ENCODE assay signal across 20 mouse cellular contexts in the genomic region with DNA sequence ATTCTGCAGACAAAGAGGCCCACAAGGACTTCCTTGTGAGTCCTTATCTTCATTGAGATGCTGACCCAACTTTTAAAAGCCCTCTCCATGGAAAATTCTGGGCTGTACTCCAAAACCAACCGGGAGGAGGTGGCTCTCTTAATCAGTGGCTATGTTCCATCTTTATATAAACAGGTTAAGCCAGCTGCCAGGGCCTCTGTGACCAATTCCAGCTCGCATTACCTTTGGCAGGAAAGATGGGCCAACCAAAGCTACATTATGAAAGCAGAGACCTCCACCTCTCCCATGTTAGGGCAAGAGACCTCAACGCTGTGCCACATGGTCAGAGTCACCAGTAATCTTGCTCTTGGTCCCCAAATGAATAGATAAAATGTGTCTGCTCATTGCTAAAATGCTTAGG.
DNase-seq lines count a peak whose midpoint lies in the region; ATAC-seq and TF ChIP-seq lines count a peak whose summit lies in the region.
"Had no signal": no experiment of that assay in that cellular context is flagged by ENCODE, and none has a peak within 500 bp of the region (broad histone marks: within the 10 kb centered on the region; RNA-seq: fewer than 3 reads in every experiment).

No protein-coding gene starts in this region.

- no peak overlapping the region for H3K4me3 ChIP-seq in lung, embryonic 16.5 days (ENCODE audit: low read length)
- H3K4me3 ChIP-seq in stomach, postnatal 0 days (ENCODE audit: low read depth, low read length): no peak overlapping the region
- H3K4me3 ChIP-seq: forebrain, embryonic 12.5 days; heart, embryonic 13.5 days; hindbrain, embryonic 13.5 days; left cerebral cortex, adult 2 months; liver, embryonic 12.5 days; midbrain, embryonic 13.5 days; myocyte; neural tube, embryonic 15.5 days had no signal

- peak; percentile 25 to 41 for DNase-seq in heart, adult 9 months (ENCODE audit: low spot score in 2 of 2)
- DNase-seq in heart, postnatal 25 days (ENCODE audit: low spot score): no peak
- peak; percentile 32 for DNase-seq in ovary, adult 18-20 months (ENCODE audit: low spot score)
- DNase-seq in ovary, postnatal 36 days (ENCODE audit: low spot score): no peak
- peak; percentile 33 for DNase-seq in stomach, postnatal 0 days (ENCODE audit: low spot score)
- no peak for DNase-seq in T-cell, adult 2 months (ENCODE audit: low spot score)
- DNase-seq in adrenal gland, postnatal 10 days: no peak
- DNase-seq: cerebellum, postnatal 36 days; gastrocnemius, postnatal 10 days; retina, postnatal 1 day; thymus, adult 2 months had no signal

- no peaks in the 10 kb centered on the region for H3K27me3 ChIP-seq in lung, embryonic 16.5 days (ENCODE audit: control insufficient read depth, insufficient read depth, low read depth, low read length)
- H3K27me3 ChIP-seq in stomach, postnatal 0 days (ENCODE audit: control insufficient read depth, insufficient read depth, low read length): no peaks in the 10 kb centered on the region
- H3K27me3 ChIP-seq: forebrain, embryonic 12.5 days; heart, embryonic 13.5 days; hindbrain, embryonic 13.5 days; liver, embryonic 12.5 days; midbrain, embryonic 13.5 days; neural tube, embryonic 15.5 days had no signal

- no peak overlapping the region for H3K9ac ChIP-seq in lung, embryonic 16.5 days (ENCODE audit: low read length)
- no peak overlapping the region for H3K9ac ChIP-seq in stomach, postnatal 0 days (ENCODE audit: low read length)
- H3K9ac ChIP-seq: forebrain, embryonic 12.5 days; heart, embryonic 13.5 days; hindbrain, embryonic 13.5 days; liver, embryonic 12.5 days; midbrain, embryonic 13.5 days; neural tube, embryonic 15.5 days had no signal

- no peak for TF ChIP-seq EP300 in stomach, postnatal 0 days (optimal IDR thresholded peaks at IDR 0.05)

- 39% methylated on average over 3 of the region's 3 CpGs for WGBS in lung, embryonic 16.5 days
- 29% methylated on average over 3 of the region's 3 CpGs for WGBS in stomach, postnatal 0 days

- no peaks in the 10 kb centered on the region for H3K9me3 ChIP-seq in lung, embryonic 16.5 days (ENCODE audit: control insufficient read depth, low read length)
- H3K9me3 ChIP-seq in stomach, postnatal 0 days (ENCODE audit: control insufficient read depth, low read length): no peaks in the 10 kb centered on the region
- H3K9me3 ChIP-seq: forebrain, embryonic 12.5 days; heart, embryonic 13.5 days; hindbrain, embryonic 13.5 days; liver, embryonic 12.5 days; midbrain, embryonic 13.5 days; neural tube, embryonic 15.5 days had no signal

- peak; percentile 60; the same call in 1 of the 2 replicates for ATAC-seq in lung, embryonic 16.5 days (ENCODE audit: low read depth)
- ATAC-seq in stomach, postnatal 0 days (ENCODE audit: low FRiP score, low TSS enrichment): no peak
- ATAC-seq: liver, embryonic 12.5 days; midbrain, embryonic 13.5 days had no signal

- H3K27ac ChIP-seq in lung, embryonic 16.5 days (ENCODE audit: low read length): no peak overlapping the region
- 0 out of 2 replicates have a peak overlapping the region, but pooled peaks have one; percentile 30 for H3K27ac ChIP-seq in stomach, postnatal 0 days (replicated peaks)
- H3K27ac ChIP-seq: forebrain, embryonic 12.5 days; heart, embryonic 13.5 days; hindbrain, embryonic 13.5 days; left cerebral cortex, adult 2 months; liver, embryonic 12.5 days; midbrain, embryonic 13.5 days; neural tube, embryonic 15.5 days had no signal

- H3K4me2 ChIP-seq in lung, embryonic 16.5 days (ENCODE audit: low read depth, low read length): no peak overlapping the region
- H3K4me2 ChIP-seq in stomach, postnatal 0 days (replicated peaks; ENCODE audit: low read depth): no peak overlapping the region
- H3K4me2 ChIP-seq: forebrain, embryonic 12.5 days; heart, embryonic 13.5 days; hindbrain, embryonic 13.5 days; liver, embryonic 12.5 days; midbrain, embryonic 13.5 days; neural tube, embryonic 15.5 days had no signal

- H3K36me3 ChIP-seq in lung, embryonic 16.5 days (ENCODE audit: control insufficient read depth, insufficient read depth, low read length): no peaks in the 10 kb centered on the region
- H3K36me3 ChIP-seq in stomach, postnatal 0 days (ENCODE audit: control insufficient read depth, insufficient read depth, low read length): no peaks in the 10 kb centered on the region
- H3K36me3 ChIP-seq: forebrain, embryonic 12.5 days; heart, embryonic 13.5 days; hindbrain, embryonic 13.5 days; liver, embryonic 12.5 days; midbrain, embryonic 13.5 days; neural tube, embryonic 15.5 days had no signal

- TF ChIP-seq CTCF in stomach, postnatal 0 days (IDR thresholded peaks at IDR 0.05; ENCODE audit: low read depth): no peak

- intact Hi-C loops in heart, postnatal 25 days (cut with DNase I): no loop called here

- peaks cover 7% of the 10 kb centered on the region; the same call in 1 of the 2 replicates for H3K4me1 ChIP-seq in lung, embryonic 16.5 days (replicated peaks; ENCODE audit: control insufficient read depth, insufficient read depth, low read length)
- H3K4me1 ChIP-seq in stomach, postnatal 0 days (replicated peaks; ENCODE audit: control insufficient read depth, insufficient read depth): no peaks in the 10 kb centered on the region; the same call in 1 of the 2 replicates
- H3K4me1 ChIP-seq: forebrain, embryonic 12.5 days; hindbrain, embryonic 13.5 days; liver, embryonic 12.5 days; midbrain, embryonic 13.5 days; neural tube, embryonic 15.5 days had no signal

Comparison
In these comparisons a context has a peak if more than half of its experiments do, and no peak if none do; other contexts are left out.
1. DNase-seq: peak in heart, adult 9 months (2 of 2), ovary, adult 18-20 months (single experiment) and stomach, postnatal 0 days (single experiment); none in heart, postnatal 25 days (single experiment), ovary, postnatal 36 days (single experiment), T-cell, adult 2 months (single experiment) and adrenal gland, postnatal 10 days (single experiment).